Mouse (Mus musculus): Measurements from ENCODE around the gene Gm28042. TPM values are rescaled to one million over a fixed set of nuclear protein-coding genes. Genes with fewer than 3 reads are reported as not detected.
A peak's percentile ranks its signal among the peaks of the same experiment; 100 is the strongest.

The Gm28042 gene
- polyA plus RNA-seq, 1 experiment from 2014 or later: 5.6 TPM

DNA sequence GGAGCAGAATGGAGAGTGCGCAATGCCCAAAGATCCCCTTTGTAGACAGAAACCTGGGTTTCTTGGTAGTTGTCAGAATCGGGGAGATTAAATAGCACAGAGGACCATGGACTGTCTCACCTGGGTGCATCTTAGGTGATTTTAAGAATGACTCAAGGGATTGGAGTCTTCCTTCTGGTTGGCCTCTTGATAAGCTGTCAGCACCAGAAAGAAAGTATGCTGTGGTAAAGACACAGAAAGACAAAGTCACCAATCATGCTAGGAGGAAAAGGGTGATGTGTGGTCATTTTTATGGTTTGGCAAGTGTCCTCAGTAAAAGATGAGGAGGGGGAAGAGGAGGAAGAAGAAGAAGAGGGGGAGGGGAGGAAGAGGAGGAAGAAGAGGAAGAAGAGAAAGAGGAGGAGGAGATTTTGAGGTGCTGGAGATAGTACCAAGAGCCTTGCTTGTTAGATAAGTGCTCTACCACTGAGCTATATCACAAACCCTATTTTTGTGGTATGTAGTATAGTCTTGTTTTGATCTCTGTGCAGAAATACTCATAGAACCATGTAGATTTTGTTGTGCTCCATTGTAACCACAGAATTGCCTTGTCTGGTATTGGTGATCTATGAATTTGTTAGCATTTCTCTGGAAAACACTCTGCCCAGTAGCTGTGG, 13.3 kb upstream of the Gm28042 start:
- Histone ChIP-seq H3K9ac (no peak overlapping the region), H3K27ac (no peak overlapping the region), H3K36me3 (peaks cover 67% of the 10 kb centered on the region), H3K4me2 (no peak overlapping the region), H3K4me3 (no peak overlapping the region), H3K9me3 (no peaks in the 10 kb centered on the region), H3K4me1 (replicated peaks) (no peaks in the 10 kb centered on the region), H3K27me3 (no peaks in the 10 kb centered on the region)
- ATAC-seq (ENCODE audit: low FRiP score): no peak
- 94% methylated on average over 2 of the region's 2 CpGs for WGBS

GRCm38 (mm10) chr2:120015882-120016281, 11.4 kb upstream of the Gm28042 start:
- ATAC-seq (ENCODE audit: low FRiP score): no peak
- H3K36me3 ChIP-seq: peaks cover 79% of the 10 kb centered on the region

DNA sequence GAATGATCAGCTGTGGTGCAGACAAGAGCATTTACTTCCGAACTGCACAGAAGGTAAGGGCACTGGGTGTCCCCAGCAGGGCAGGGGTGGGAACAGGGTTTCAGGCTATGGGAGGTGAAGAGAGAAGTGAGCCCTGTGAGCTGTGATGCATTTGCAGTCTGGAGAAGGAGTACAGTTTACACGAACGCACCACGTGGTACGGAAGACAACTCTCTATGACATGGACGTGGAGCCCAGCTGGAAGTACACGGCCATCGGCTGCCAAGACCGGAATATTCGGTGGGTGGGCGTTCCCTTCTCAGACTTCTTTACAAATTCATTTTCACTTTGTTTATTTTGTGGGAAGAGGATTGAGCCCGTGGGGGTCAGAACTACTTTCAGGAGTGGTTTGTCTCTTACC, 9.7 kb upstream of the Gm28042 start:
- no peak overlapping the region for H3K27ac ChIP-seq
- H3K4me3 ChIP-seq: no peak overlapping the region
- H3K36me3 ChIP-seq: peaks cover 95% of the 10 kb centered on the region
- no peak overlapping the region for H3K9ac ChIP-seq
- no peak for ATAC-seq (ENCODE audit: low FRiP score)
- H3K9me3 ChIP-seq: no peaks in the 10 kb centered on the region
- no peaks in the 10 kb centered on the region for H3K4me1 ChIP-seq (replicated peaks)
- no peaks in the 10 kb centered on the region for H3K27me3 ChIP-seq
- 94% methylated on average over 12 of the region's 12 CpGs for WGBS
- no peak overlapping the region for H3K4me2 ChIP-seq

More at GRCm38 (mm10) chr2:120015882-120016281, 11.4 kb upstream of the Gm28042 start:
- Histone ChIP-seq H3K9ac (no peak overlapping the region), H3K27ac (no peak overlapping the region), H3K27me3 (no peaks in the 10 kb centered on the region), H3K4me1 (replicated peaks) (no peaks in the 10 kb centered on the region), H3K4me2 (no peak overlapping the region), H3K9me3 (no peaks in the 10 kb centered on the region), H3K4me3 (no peak overlapping the region)
- WGBS: 91% methylated on average over 4 of the region's 4 CpGs

DNA sequence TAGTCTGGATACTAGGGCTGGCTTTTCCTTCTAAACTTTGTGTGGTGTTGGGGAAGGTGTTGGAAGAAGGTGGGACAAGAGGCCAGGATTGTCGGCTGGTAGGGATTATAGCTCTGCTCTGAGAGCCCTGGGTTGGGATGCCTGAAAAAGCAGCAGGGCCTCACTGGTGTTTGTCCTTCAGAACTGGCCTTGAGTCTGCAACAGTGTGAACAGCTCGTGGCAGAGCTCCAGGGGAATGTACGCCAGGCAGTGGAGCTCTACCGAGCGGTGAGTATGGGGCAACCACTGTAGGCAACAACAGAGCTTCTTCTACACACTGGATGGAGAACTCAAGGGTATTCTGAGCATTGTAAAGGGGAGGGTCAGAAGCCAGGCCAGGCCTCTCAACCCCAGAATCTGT, 3.0 kb upstream of the Gm28042 start:
- Histone ChIP-seq H3K9me3 (no peaks in the 10 kb centered on the region), H3K4me3 (no peak overlapping the region), H3K27ac (no peak overlapping the region), H3K36me3 (peaks cover 66% of the 10 kb centered on the region), H3K4me2 (no peak overlapping the region), H3K27me3 (no peaks in the 10 kb centered on the region), H3K9ac (no peak overlapping the region), H3K4me1 (replicated peaks) (peaks cover 18% of the 10 kb centered on the region)
- ATAC-seq (ENCODE audit: low FRiP score): no peak
- 92% methylated on average over 5 of the region's 5 CpGs for WGBS

DNA sequence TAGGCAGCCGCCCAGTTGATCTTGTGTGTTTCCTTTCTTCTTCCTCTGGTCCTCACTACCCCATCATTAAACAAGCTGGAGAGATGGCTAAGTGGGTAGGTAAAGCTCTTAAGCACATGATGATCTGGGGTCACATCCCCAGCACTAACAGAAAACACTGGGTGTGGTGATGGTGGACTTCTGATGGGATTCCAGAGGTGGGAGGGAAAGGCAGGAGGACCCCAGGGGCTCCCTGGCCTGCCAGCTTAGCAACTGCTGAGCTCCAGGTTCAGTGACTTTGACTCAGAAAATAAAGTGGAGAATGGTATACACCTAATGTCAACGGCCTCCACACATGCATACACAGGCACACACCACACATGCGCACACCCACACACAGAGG, 648 bp downstream of the Gm28042 start:
- 29% methylated on average over 3 of the region's 3 CpGs for WGBS
- ATAC-seq (ENCODE audit: low FRiP score): peak; percentile 15; the same call in 1 of the 2 replicates
- H3K36me3 ChIP-seq: peaks cover 65% of the 10 kb centered on the region

DNA sequence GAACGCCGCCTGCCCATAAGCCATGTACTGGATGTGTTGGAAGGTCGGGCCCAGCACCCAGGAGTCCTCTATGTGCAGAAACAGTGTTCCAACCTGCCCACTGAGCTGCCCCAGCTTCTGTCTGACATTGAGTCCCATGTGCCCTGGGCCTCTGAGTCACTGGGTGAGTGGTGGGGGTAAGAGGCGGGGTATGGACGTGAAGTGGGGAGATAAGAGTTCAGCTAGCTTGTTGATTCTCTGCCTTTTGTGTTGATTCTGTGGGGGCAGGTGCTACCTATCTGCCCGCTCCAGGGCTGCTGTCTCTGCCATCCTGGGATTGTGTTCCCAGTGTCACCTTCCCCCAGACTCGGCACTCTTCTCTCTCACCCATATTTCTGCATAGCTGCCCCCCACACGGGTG, 3.1 kb downstream of the Gm28042 start:
- Histone ChIP-seq H3K27me3 (no peaks in the 10 kb centered on the region), H3K4me1 (replicated peaks) (peaks cover 18% of the 10 kb centered on the region), H3K27ac (no peak overlapping the region), H3K4me2 (no peak overlapping the region), H3K9me3 (no peaks in the 10 kb centered on the region), H3K4me3 (no peak overlapping the region), H3K9ac (no peak overlapping the region), H3K36me3 (peaks cover 66% of the 10 kb centered on the region)
- 94% methylated on average over 8 of the region's 8 CpGs for WGBS
- no peak for ATAC-seq (ENCODE audit: low FRiP score)

More for the DNA sequence above, 648 bp downstream of the Gm28042 start:
- Histone ChIP-seq H3K4me1 (replicated peaks) (peaks cover 18% of the 10 kb centered on the region), H3K9me3 (no peaks in the 10 kb centered on the region), H3K27me3 (no peaks in the 10 kb centered on the region), H3K27ac (peak overlapping the region; percentile 92), H3K9ac (peak overlapping the region; percentile 86), H3K4me3 (peak overlapping the region; percentile 77), H3K4me2 (peak overlapping the region; percentile 85)

GRCm38 (mm10) chr2:120032726-120033467, 5.6 kb downstream of the Gm28042 start, which contains the start of gene Pla2g4b:
Pla2g4b (plus strand) TSS chr2:120033417.
- H3K4me3 ChIP-seq: no peak within 1 kb of the TSS
- H3K9me3 ChIP-seq: no peaks in the 10 kb centered on the region
- H3K9ac ChIP-seq: no peak within 1 kb of the TSS
- H3K4me1 ChIP-seq (replicated peaks): peaks cover 9% of the 10 kb centered on the region
- H3K4me2 ChIP-seq: no peak within 1 kb of the TSS
- WGBS: 93% methylated on average over 12 of the region's 12 CpGs
- H3K27ac ChIP-seq: no peak within 1 kb of the TSS
- ATAC-seq (ENCODE audit: low FRiP score): no peak
- H3K27me3 ChIP-seq: no peaks in the 10 kb centered on the region
- peaks cover 86% of the 10 kb centered on the region for H3K36me3 ChIP-seq

DNA sequence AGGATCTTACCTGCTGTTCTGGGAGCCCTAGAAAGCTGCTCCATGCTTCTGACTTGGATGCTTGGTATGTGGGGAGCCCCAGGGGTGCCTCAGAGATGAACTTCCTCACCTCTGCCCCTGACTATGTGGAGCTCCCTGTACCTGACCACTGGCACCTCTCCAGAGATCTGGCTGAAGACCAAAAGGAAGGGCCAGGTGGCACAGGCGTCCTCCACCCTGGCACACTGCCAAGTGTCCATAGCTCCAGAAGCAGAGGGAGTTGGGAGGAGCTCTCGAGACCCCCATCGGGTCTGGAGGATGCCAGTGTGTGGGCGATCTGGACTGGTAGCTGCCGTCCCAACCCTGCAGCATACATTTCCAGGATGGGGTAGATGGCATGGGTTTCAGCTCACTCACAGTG, 6.4 kb downstream of the Gm28042 start:
- Histone ChIP-seq H3K4me3 (no peak overlapping the region), H3K9ac (no peak overlapping the region), H3K4me1 (replicated peaks) (peaks cover under 1% of the 10 kb centered on the region), H3K27me3 (no peaks in the 10 kb centered on the region), H3K4me2 (no peak overlapping the region), H3K27ac (no peak overlapping the region), H3K9me3 (no peaks in the 10 kb centered on the region), H3K36me3 (peaks cover 94% of the 10 kb centered on the region)
- ATAC-seq (ENCODE audit: low FRiP score): no peak
- WGBS: 82% methylated on average over 5 of the region's 5 CpGs

DNA sequence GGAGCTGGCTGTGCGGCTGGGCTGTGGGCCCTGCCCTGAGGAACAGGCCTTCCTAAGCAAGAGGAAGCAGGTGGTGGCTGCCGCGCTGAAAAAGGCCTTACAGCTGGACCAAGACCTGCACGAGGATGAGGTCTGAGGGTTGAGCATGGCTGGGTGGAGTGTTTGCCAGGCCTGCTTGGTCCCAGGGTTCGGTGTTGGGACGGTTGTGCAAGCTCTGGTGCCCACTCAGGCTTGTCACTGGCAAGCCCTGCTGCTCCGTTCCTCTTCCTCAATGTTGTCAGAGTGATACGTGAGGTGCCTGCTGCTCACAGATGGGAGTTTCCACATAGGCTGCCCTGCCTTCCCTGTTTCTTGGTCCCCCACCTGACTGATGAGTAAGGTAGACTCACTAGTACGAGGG, 10.5 kb downstream of the Gm28042 start:
- no peak overlapping the region for H3K4me3 ChIP-seq
- no peaks in the 10 kb centered on the region for H3K9me3 ChIP-seq
- H3K27ac ChIP-seq: no peak overlapping the region
- H3K4me1 ChIP-seq (replicated peaks): no peaks in the 10 kb centered on the region
- H3K36me3 ChIP-seq: peaks cover 99% of the 10 kb centered on the region
- 94% methylated on average over 9 of the region's 9 CpGs for WGBS
- no peaks in the 10 kb centered on the region for H3K27me3 ChIP-seq
- no peak overlapping the region for H3K9ac ChIP-seq
- H3K4me2 ChIP-seq: no peak overlapping the region
- no peak for ATAC-seq (ENCODE audit: low FRiP score)

GRCm38 (mm10) chr2:120040991-120041390, 13.7 kb downstream of the Gm28042 start:
- Histone ChIP-seq H3K27me3 (no peaks in the 10 kb centered on the region), H3K9me3 (no peaks in the 10 kb centered on the region), H3K27ac (no peak overlapping the region), H3K4me2 (no peak overlapping the region), H3K9ac (peak overlapping the region; percentile 8; the same call in 1 of the 2 replicates), H3K4me1 (replicated peaks) (no peaks in the 10 kb centered on the region), H3K36me3 (peaks cover 71% of the 10 kb centered on the region), H3K4me3 (no peak overlapping the region)
- WGBS: 93% methylated on average over 5 of the region's 5 CpGs
- ATAC-seq (ENCODE audit: low FRiP score): no peak

DNA sequence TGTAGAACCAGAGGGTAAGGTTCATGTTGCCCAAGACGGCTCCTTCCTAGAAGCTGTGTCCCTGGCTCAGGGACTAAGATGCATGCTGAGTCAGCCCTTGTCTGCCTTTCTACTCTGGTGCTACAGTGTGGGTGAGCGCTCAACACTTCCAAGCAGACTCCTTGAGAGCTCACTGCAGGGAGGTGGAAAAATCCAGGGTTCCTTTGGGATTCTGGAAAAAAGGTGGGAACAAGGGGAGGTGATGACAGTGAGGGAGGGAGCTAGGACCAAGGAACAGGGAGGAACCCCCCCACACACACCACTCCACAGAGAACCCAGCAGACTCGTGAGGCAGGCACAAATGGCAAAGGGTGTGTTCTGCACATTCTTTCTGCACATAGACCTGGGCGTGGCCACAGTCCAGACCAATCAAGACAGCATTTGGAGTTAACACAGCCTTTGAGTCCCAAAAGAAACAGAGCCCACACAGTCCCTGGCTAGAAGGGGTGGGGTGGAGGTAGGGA, 16.9 kb downstream of the Gm28042 start:
- Histone ChIP-seq H3K9ac (no peak overlapping the region), H3K36me3 (peaks cover 40% of the 10 kb centered on the region), H3K9me3 (no peaks in the 10 kb centered on the region), H3K27me3 (no peaks in the 10 kb centered on the region), H3K27ac (no peak overlapping the region), H3K4me2 (no peak overlapping the region), H3K4me3 (no peak overlapping the region), H3K4me1 (replicated peaks) (no peaks in the 10 kb centered on the region)
- no peak; the same call in 1 of the 2 replicates for ATAC-seq (ENCODE audit: low FRiP score)
- 66% methylated on average over 4 of the region's 4 CpGs for WGBS

DNA sequence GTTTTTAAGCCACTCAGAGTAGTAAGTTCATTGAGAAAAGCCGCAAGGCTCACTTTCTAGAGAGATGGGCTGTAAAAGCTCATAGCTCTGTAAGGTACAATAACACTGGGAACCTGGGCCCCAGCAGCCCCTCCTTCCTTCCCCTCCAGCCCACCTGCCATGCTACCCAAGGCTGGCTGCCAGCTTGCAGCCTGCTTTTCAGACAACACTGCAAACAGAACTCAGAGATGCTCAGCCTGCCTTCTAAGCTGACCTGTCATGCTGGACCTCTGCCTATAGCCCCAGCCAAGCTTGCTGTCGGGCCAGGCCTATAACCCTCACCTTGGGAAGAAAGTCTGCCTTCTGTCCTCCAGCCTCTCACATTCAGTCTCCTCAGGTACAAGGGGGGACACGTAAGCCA, 17.4 kb downstream of the Gm28042 start:
- Histone ChIP-seq H3K27ac (no peak overlapping the region), H3K27me3 (no peaks in the 10 kb centered on the region), H3K4me1 (replicated peaks) (no peaks in the 10 kb centered on the region), H3K36me3 (peaks cover 35% of the 10 kb centered on the region), H3K9me3 (no peaks in the 10 kb centered on the region), H3K9ac (no peak overlapping the region), H3K4me2 (no peak overlapping the region), H3K4me3 (no peak overlapping the region)
- no peak for ATAC-seq (ENCODE audit: low FRiP score)
- 76% methylated on average over 3 of the region's 3 CpGs for WGBS
